Mouse (Mus musculus) midbrain, embryonic 11.5 days (tissue): ENCODE measurements around the gene Chid1. TPM values are rescaled to one million over a fixed set of nuclear protein-coding genes. Genes with fewer than 3 reads are reported as not detected.
A peak's percentile ranks its signal among the peaks of the same experiment; 100 is the strongest.

Experiments used
- ATAC-seq: fragments of 200-750 bp; cut with Nextera tagmentation; 2 replicates; pipeline ENCODE4 v1.8.0; 2017; ENCODE audit warnings: moderate TSS enrichment, moderate library complexity; ENCODE audit not compliant: low FRiP score
- DNase-seq: peaks from one replicate; pipeline ENCODE4 v3.0.0; 2015; ENCODE audit warnings: low spot score; ENCODE audit errors: missing footprints
- H3K27ac ChIP-seq: fragments of 300-500 bp; sonication (generic); 2 replicates; pipeline ENCODE4 v1.5.1; 2014; ENCODE audit warnings: low read depth, low read length
- H3K27me3 ChIP-seq: fragments of 300-500 bp; sonication (generic); 2 replicates; pipeline ENCODE4 v1.6.1; 2014; ENCODE audit warnings: mild to moderate bottlenecking, low read length, moderate library complexity, mixed read lengths; ENCODE audit not compliant: control insufficient read depth, insufficient read depth
- H3K36me3 ChIP-seq: fragments of 300-500 bp; sonication (generic); 2 replicates; pipeline ENCODE4 v1.6.1; 2014; ENCODE audit warnings: mild to moderate bottlenecking, low read length, moderate library complexity, mixed read lengths; ENCODE audit not compliant: control insufficient read depth, insufficient read depth
- H3K4me1 ChIP-seq: fragments of 300-500 bp; sonication (generic); 2 replicates; pipeline ENCODE4 v1.6.1; 2014; ENCODE audit warnings: low read length; ENCODE audit not compliant: control insufficient read depth, insufficient read depth
- H3K4me2 ChIP-seq: fragments of 300-500 bp; sonication (generic); 2 replicates; pipeline ENCODE4 v1.6.1; 2014; ENCODE audit warnings: mild to moderate bottlenecking, moderate library complexity
- H3K4me3 ChIP-seq: fragments of 300-500 bp; sonication (generic); 2 replicates; pipeline ENCODE4 v1.5.1; 2014; ENCODE audit warnings: low read depth, low read length
- H3K9ac ChIP-seq: fragments of 300-500 bp; sonication (generic); 2 replicates; pipeline ENCODE4 v1.6.1; 2014; ENCODE audit warnings: low read length
- H3K9me3 ChIP-seq: fragments of 300-500 bp; sonication (generic); 2 replicates; pipeline ENCODE4 v1.6.1; 2016; ENCODE audit warnings: low read length; ENCODE audit not compliant: control insufficient read depth
- WGBS: fragments of 180-500 bp; shearing (Covaris S2); extraction: QIAGEN DNeasy Blood & Tissue Kit; methylation state at CpG from one replicate; pipeline ENCODE4 v1.1.7; 2014; 5-methylcytosine and 5-hydroxymethylcytosine counted together
- polyA plus RNA-seq: library from polyadenylated mRNA; unstranded; fragments of >200 nt; fragmentation: Nextera tagmentation; extraction: Ambion mirVana; gene quantifications from 2 replicates; pipeline ENCODE4 v1.2.1, GENCODE M21; 2014

Chid1 gene
- polyA plus RNA-seq, 1 experiment from 2014 or later = 23.3 TPM

GRCm38 (mm10) chr7:141466045-141466394, 73.6 kb downstream of the Chid1 start:
- 79% methylated on average over 7 of the region's 7 CpGs for WGBS
- DNase-seq (no peak), ATAC-seq (no peak)
- no peak overlapping the region for H3K4me3 ChIP-seq
- H3K4me2 ChIP-seq = no peak overlapping the region
- H3K9ac ChIP-seq = no peak overlapping the region
- peaks cover 31% of the 10 kb centered on the region for H3K4me1 ChIP-seq
- no peaks in the 10 kb centered on the region for H3K9me3 ChIP-seq
- no peak overlapping the region for H3K27ac ChIP-seq
- peaks cover 2% of the 10 kb centered on the region; the same call in 1 of the 2 replicates for H3K36me3 ChIP-seq
- peaks cover 60% of the 10 kb centered on the region for H3K27me3 ChIP-seq

GRCm38 (mm10) chr7:141465388-141466044, 74.1 kb downstream of the Chid1 start:
- 0 out of 2 replicates have a peak overlapping the region, but pooled peaks have one; percentile 14 for H3K4me3 ChIP-seq
- H3K9me3 ChIP-seq = no peaks in the 10 kb centered on the region
- no peak overlapping the region for H3K9ac ChIP-seq
- H3K4me2 ChIP-seq = no peak overlapping the region
- H3K27me3 ChIP-seq = peaks cover 65% of the 10 kb centered on the region
- H3K4me1 ChIP-seq = peaks cover 31% of the 10 kb centered on the region
- 48% methylated on average over 8 of the region's 10 CpGs for WGBS
- DNase-seq (no peak), ATAC-seq (no peak)
- no peak overlapping the region for H3K27ac ChIP-seq
- H3K36me3 ChIP-seq = peaks cover 2% of the 10 kb centered on the region; the same call in 1 of the 2 replicates

- WGBS = 3% methylated on average over 38 of the region's 38 CpGs
- peaks cover 71% of the 10 kb centered on the region for H3K27me3 ChIP-seq
- H3K9me3 ChIP-seq = no peaks in the 10 kb centered on the region
- peak overlapping the region; percentile 14; the same call in 1 of the 2 replicates for H3K4me3 ChIP-seq
- ATAC-seq (no peak), DNase-seq (peak; percentile 89)
- peaks cover 31% of the 10 kb centered on the region for H3K4me1 ChIP-seq
- H3K4me2 ChIP-seq = peak overlapping the region; percentile 6; the same call in 1 of the 2 replicates
- H3K9ac ChIP-seq = no peak overlapping the region
- H3K27ac ChIP-seq = no peak overlapping the region
- no peaks in the 10 kb centered on the region for H3K36me3 ChIP-seq
Observed at GRCm38 (mm10) chr7:141464603-141465201, 75.0 kb downstream of the Chid1 start.

GRCm38 (mm10) chr7:141463824-141464602, 75.6 kb downstream of the Chid1 start:
- H3K4me2 ChIP-seq = no peak overlapping the region
- H3K27ac ChIP-seq = no peak overlapping the region
- 19% methylated on average over 12 of the region's 12 CpGs for WGBS
- peaks cover 25% of the 10 kb centered on the region for H3K4me1 ChIP-seq
- no peak overlapping the region; the same call in 1 of the 2 replicates for H3K4me3 ChIP-seq
- H3K27me3 ChIP-seq = peaks cover 71% of the 10 kb centered on the region
- DNase-seq (peak; percentile 84), ATAC-seq (no peak)
- no peaks in the 10 kb centered on the region for H3K36me3 ChIP-seq
- H3K9me3 ChIP-seq = no peaks in the 10 kb centered on the region
- no peak overlapping the region for H3K9ac ChIP-seq

- DNase-seq (peak; percentile 84), ATAC-seq (no peak)
- H3K9me3 ChIP-seq = no peaks in the 10 kb centered on the region
- H3K27me3 ChIP-seq = peaks cover 71% of the 10 kb centered on the region
- peak overlapping the region; percentile 43; the same call in 1 of the 2 replicates for H3K4me2 ChIP-seq
- no peak overlapping the region for H3K27ac ChIP-seq
- H3K9ac ChIP-seq = no peak overlapping the region
- 17% methylated on average over 5 of the region's 5 CpGs for WGBS
- peak overlapping the region; percentile 35; the same call in 1 of the 2 replicates for H3K4me3 ChIP-seq
- H3K36me3 ChIP-seq = no peaks in the 10 kb centered on the region
- peaks cover 13% of the 10 kb centered on the region for H3K4me1 ChIP-seq
Observed at GRCm38 (mm10) chr7:141462333-141462821, 77.3 kb downstream of the Chid1 start.

- H3K36me3 ChIP-seq = no peaks in the 10 kb centered on the region
- no peak overlapping the region for H3K27ac ChIP-seq
- peaks cover 10% of the 10 kb centered on the region for H3K4me1 ChIP-seq
- peak overlapping the region; percentile 35 for H3K4me3 ChIP-seq
- no peaks in the 10 kb centered on the region for H3K9me3 ChIP-seq
- H3K4me2 ChIP-seq = peak overlapping the region; percentile 43
- H3K9ac ChIP-seq = peak overlapping the region; percentile 34; the same call in 1 of the 2 replicates
- DNase-seq = peak; percentile 86
- 3% methylated on average over 52 of the region's 59 CpGs for WGBS
- ATAC-seq = no peak
- H3K27me3 ChIP-seq = peaks cover 67% of the 10 kb centered on the region
Observed at GRCm38 (mm10) chr7:141461521-141462332, 77.9 kb downstream of the Chid1 start.

- Histone ChIP-seq H3K36me3 (no peaks in the 10 kb centered on the region), H3K27ac (no peak within 1 kb of the TSS), H3K4me1 (peaks cover 18% of the 10 kb centered on the region), H3K9me3 (no peaks in the 10 kb centered on the region), H3K4me2 (peak within 1 kb of the TSS; percentile 43), H3K4me3 (peak within 1 kb of the TSS; percentile 35), H3K27me3 (peaks cover 58% of the 10 kb centered on the region), H3K9ac (peak within 1 kb of the TSS; percentile 34; the same call in 1 of the 2 replicates)
- DNase-seq (no peak), ATAC-seq (no peak)
- WGBS = 77% methylated on average over 15 of the region's 15 CpGs
Observed at GRCm38 (mm10) chr7:141460391-141461113, 79.1 kb downstream of the Chid1 start, which contains the start of gene Cracr2b. Gene Cracr2b (plus strand): TSS chr7:141461094.

- no peaks in the 10 kb centered on the region for H3K9me3 ChIP-seq
- H3K27me3 ChIP-seq = peaks cover 52% of the 10 kb centered on the region
- no peak for DNase-seq
- H3K4me1 ChIP-seq = peaks cover 17% of the 10 kb centered on the region
- no peaks in the 10 kb centered on the region for H3K36me3 ChIP-seq
- H3K4me2 ChIP-seq = no peak overlapping the region
- ATAC-seq = no peak
- 79% methylated on average over 5 of the region's 5 CpGs for WGBS
- H3K4me3 ChIP-seq = no peak overlapping the region
- H3K9ac ChIP-seq = no peak overlapping the region
- no peak overlapping the region for H3K27ac ChIP-seq
Observed at GRCm38 (mm10) chr7:141460001-141460390, 79.7 kb downstream of the Chid1 start.
